Mouse (Mus musculus) cortical plate, adult 2 months (tissue): ENCODE data around the gene Begain.

ENCODE experiments used
- CTCF ChIP-seq: fragments of 200-500 bp; IDR thresholded peaks from 2 replicates; pipeline ENCODE4 v1.5.1; 2011; ENCODE audit warnings: mild to moderate bottlenecking, control low read depth, low read length; ENCODE audit not compliant: insufficient read depth; ENCODE audit errors: extremely low read depth
- POLR2A ChIP-seq: fragments of 200-500 bp; IDR thresholded peaks from 2 replicates; pipeline ENCODE4 v1.6.1; 2011; ENCODE audit warnings: mild to moderate bottlenecking, low read length, control low read depth; ENCODE audit not compliant: insufficient read depth; ENCODE audit errors: extremely low read depth

DNA sequence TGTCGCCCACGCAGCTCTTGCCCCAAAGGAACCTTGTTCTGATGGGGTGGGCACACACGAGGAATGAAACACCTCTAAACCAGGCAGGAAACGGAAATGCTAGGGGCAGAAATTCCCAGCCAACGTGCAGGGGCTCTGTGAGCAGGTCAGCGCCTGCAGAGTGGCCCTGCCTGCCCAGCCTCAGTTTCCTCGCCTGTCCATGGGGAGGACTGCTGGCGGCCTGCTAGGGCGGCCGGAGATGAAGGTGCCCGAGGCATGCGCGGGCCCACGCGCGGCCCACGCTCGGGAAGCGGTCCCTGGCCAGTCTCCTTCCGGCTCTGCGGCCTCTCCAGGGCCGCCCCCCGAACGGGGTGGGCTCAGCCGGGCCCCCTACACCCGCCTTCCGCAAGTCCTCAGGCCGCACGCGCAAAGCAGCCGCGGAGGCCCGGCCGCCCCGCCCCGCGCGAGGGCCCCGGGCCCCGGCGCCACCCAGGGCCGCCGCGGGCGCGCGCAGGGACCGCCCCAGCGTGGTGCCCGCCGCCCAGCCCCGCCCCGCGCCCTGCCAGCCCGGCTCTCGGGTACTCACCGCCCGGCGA, 369 bp downstream of the Begain start:
- TF ChIP-seq POLR2A (no peak), CTCF (no peak)
